Mouse (Mus musculus) MEL (cell line): ENCODE results near the gene Polr2c. TPM values are rescaled to one million over a fixed set of nuclear protein-coding genes. Genes with fewer than 3 reads are reported as not detected.

Experiments used
- DNase-seq: peaks from one replicate; pipeline ENCODE4 v3.0.0; 2011; ENCODE audit warnings: low read depth, low spot score
- H3K27ac ChIP-seq: 2 replicates; pipeline ENCODE4 v1.5.1; 2012; ENCODE audit warnings: low read depth, mild to moderate bottlenecking, control low read depth, low read length, moderate library complexity; ENCODE audit not compliant: control insufficient read depth
- H3K27me3 ChIP-seq, 2 experiments: fragments of 150-350 bp in 1 of 2; sonication (generic) in 1 of 2; 2 replicates each; pipeline ENCODE4 v1.6.1; 2012; ENCODE audit warnings: low read length in 2 of 2, mild to moderate bottlenecking in 2 of 2, improper control_type of control experiment in 1 of 2, moderate library complexity in 1 of 2; ENCODE audit not compliant: insufficient read depth in 2 of 2, control insufficient read depth in 1 of 2
- H3K36me3 ChIP-seq, 2 experiments: 2 replicates each; pipeline ENCODE4 v1.6.1; 2012 to 2014; ENCODE audit warnings: low read length in 2 of 2, improper control_type of control experiment in 1 of 2, inconsistent platforms in 1 of 2, mild to moderate bottlenecking in 1 of 2; ENCODE audit not compliant: insufficient read depth in 2 of 2, control insufficient read depth in 1 of 2
- H3K4me1 ChIP-seq, 2 experiments: fragments of 150-350 bp in 1 of 2; sonication (generic) in 1 of 2; 2 replicates each; pipeline ENCODE4 v1.6.1; 2012; ENCODE audit warnings: low read length in 2 of 2, improper control_type of control experiment in 1 of 2, mild to moderate bottlenecking in 1 of 2; ENCODE audit not compliant: insufficient read depth in 2 of 2, control insufficient read depth in 1 of 2
- H3K4me3 ChIP-seq, 2 experiments: fragments of 150-350 bp in 1 of 2; sonication (generic) in 1 of 2; 2 replicates each; pipeline ENCODE4 v1.5.1; 2012; ENCODE audit warnings: low read depth in 2 of 2, low read length in 2 of 2, mild to moderate bottlenecking in 2 of 2, moderate library complexity in 2 of 2, control low read depth in 1 of 2, improper control_type of control experiment in 1 of 2; ENCODE audit not compliant: control insufficient read depth in 1 of 2, insufficient read depth in 1 of 2
- H3K79me2 ChIP-seq: 2 replicates; pipeline ENCODE4 v1.6.1; 2012; ENCODE audit warnings: mild to moderate bottlenecking, low read length, moderate library complexity; ENCODE audit not compliant: control insufficient read depth, poor library complexity, insufficient read depth
- H3K9ac ChIP-seq: 2 replicates; pipeline ENCODE4 v1.6.1; 2012; ENCODE audit warnings: low read depth, mild to moderate bottlenecking, control low read depth, low read length, moderate library complexity; ENCODE audit not compliant: control insufficient read depth, poor library complexity, severe bottlenecking
- H3K9me3 ChIP-seq: fragments of 150-350 bp; sonication (generic); replicated peaks from 2 replicates; pipeline ENCODE4 v1.6.1; 2012; ENCODE audit warnings: mild to moderate bottlenecking, low read length, improper control_type of control experiment, moderate library complexity; ENCODE audit not compliant: insufficient read depth
- BHLHE40 ChIP-seq: IDR thresholded peaks from 2 replicates; pipeline ENCODE4 v1.6.1; 2012; ENCODE audit warnings: low read depth, mild to moderate bottlenecking, inconsistent platforms, low read length, improper control_type of control experiment, borderline replicate concordance
- CTCF ChIP-seq, 3 experiments: IDR thresholded peaks in 2 of 3; conservative IDR thresholded peaks in 1 of 3; 2 replicates each; pipeline ENCODE4 v1.5.1; 2011 to 2012; ENCODE audit warnings: low read length in 3 of 3, low read depth in 2 of 3, mild to moderate bottlenecking in 2 of 3, improper control_type of control experiment in 1 of 3, inconsistent platforms in 1 of 3, mixed read lengths in 1 of 3, moderate library complexity in 1 of 3; ENCODE audit not compliant: control insufficient read depth in 1 of 3, insufficient read depth in 1 of 3, poor library complexity in 1 of 3, severe bottlenecking in 1 of 3
- EP300 ChIP-seq, 2 experiments: IDR thresholded peaks; 2 replicates each; pipeline ENCODE4 v1.6.1; 2011; ENCODE audit warnings: improper control_type of control experiment in 2 of 2, low read length in 2 of 2, low read depth in 1 of 2, mild to moderate bottlenecking in 1 of 2
- ETS1 ChIP-seq: IDR thresholded peaks from 2 replicates; pipeline ENCODE4 v1.6.1; 2012; ENCODE audit warnings: low read depth, mild to moderate bottlenecking, inconsistent platforms, low read length, improper control_type of control experiment, moderate library complexity
- GATA1 ChIP-seq: IDR thresholded peaks from 2 replicates; pipeline ENCODE4 v1.6.1; 2011; ENCODE audit warnings: low read depth, low read length, improper control_type of control experiment
- HCFC1 ChIP-seq: IDR thresholded peaks from 2 replicates; pipeline ENCODE4 v1.6.1; 2012; ENCODE audit warnings: low read depth, mild to moderate bottlenecking, inconsistent platforms, low read length, improper control_type of control experiment, moderate library complexity
- JUND ChIP-seq: IDR thresholded peaks from 2 replicates; pipeline ENCODE4 v1.6.1; 2011; ENCODE audit warnings: low read depth, mild to moderate bottlenecking, improper control_type of control experiment, low read length
- KAT2A ChIP-seq: conservative IDR thresholded peaks from 2 replicates; pipeline ENCODE4 v1.6.1; 2012; ENCODE audit warnings: low read depth, low read length, improper control_type of control experiment, inconsistent platforms
- MAX ChIP-seq: IDR thresholded peaks from 2 replicates; pipeline ENCODE4 v1.6.1; 2011; ENCODE audit warnings: low read length, improper control_type of control experiment
- MAZ ChIP-seq: IDR thresholded peaks from 2 replicates; pipeline ENCODE4 v1.6.1; 2012; ENCODE audit warnings: low read depth, mild to moderate bottlenecking, inconsistent platforms, low read length, improper control_type of control experiment
- NELFE ChIP-seq: IDR thresholded peaks from 2 replicates; pipeline ENCODE4 v1.6.1; 2011; ENCODE audit warnings: low read depth, low read length, improper control_type of control experiment
- NRF1 ChIP-seq: IDR thresholded peaks from 2 replicates; pipeline ENCODE4 v1.6.1; 2014; ENCODE audit warnings: low read depth, mild to moderate bottlenecking, inconsistent platforms, low read length, improper control_type of control experiment, moderate library complexity; ENCODE audit not compliant: poor library complexity, insufficient read depth, severe bottlenecking
- POLR2A ChIP-seq, 2 experiments: IDR thresholded peaks; 2 replicates each; pipeline ENCODE4 v1.6.1; 2011 to 2012; ENCODE audit warnings: low read length in 2 of 2, mild to moderate bottlenecking in 2 of 2, control low read depth in 1 of 2, improper control_type of control experiment in 1 of 2, low read depth in 1 of 2, moderate library complexity in 1 of 2; ENCODE audit not compliant: control insufficient read depth in 1 of 2, insufficient read depth in 1 of 2, poor library complexity in 1 of 2
- POLR2AphosphoS2 ChIP-seq: IDR thresholded peaks from 2 replicates; pipeline ENCODE4 v1.6.1; 2011; ENCODE audit warnings: low read length, improper control_type of control experiment
- RCOR1 ChIP-seq: IDR thresholded peaks from 2 replicates; pipeline ENCODE4 v1.6.1; 2012; ENCODE audit warnings: low read depth, mild to moderate bottlenecking, inconsistent platforms, low read length, improper control_type of control experiment
- SMC3 ChIP-seq: IDR thresholded peaks from 2 replicates; pipeline ENCODE4 v1.6.1; 2011; ENCODE audit warnings: low read depth, low read length, improper control_type of control experiment
- TAL1 ChIP-seq: IDR thresholded peaks from 2 replicates; pipeline ENCODE4 v1.6.1; 2012; ENCODE audit warnings: mild to moderate bottlenecking, inconsistent platforms, low read length, moderate library complexity, mixed read lengths
- UBTF ChIP-seq: IDR thresholded peaks from 2 replicates; pipeline ENCODE4 v1.6.1; 2012; ENCODE audit warnings: low read depth, mild to moderate bottlenecking, inconsistent platforms, low read length, improper control_type of control experiment, moderate library complexity, borderline replicate concordance; ENCODE audit not compliant: insufficient read depth
- ZC3H11A ChIP-seq: IDR thresholded peaks from 2 replicates; pipeline ENCODE4 v1.6.1; 2012; ENCODE audit warnings: low read depth, mild to moderate bottlenecking, inconsistent platforms, low read length, improper control_type of control experiment
- polyA plus RNA-seq, 2 experiments: library from polyadenylated mRNA; stranded (reverse) in 1 of 2; unstranded in 1 of 2; fragments of >175 nt in 1 of 2; fragments of >200 nt in 1 of 2; gene quantifications; 2 replicates each; pipeline versions ENCODE4 v1.2.1 to v1.2.4; 2012; ENCODE audit warnings: low replicate concordance in 2 of 2, low read depth in 1 of 2; ENCODE audit not compliant: insufficient read length in 2 of 2, insufficient read depth in 1 of 2, missing spikeins in 1 of 2
- total RNA-seq: library from RNA; depleted of rRNA; stranded (reverse); fragments of 300-350 nt; gene quantifications from 2 replicates; pipeline ENCODE4 v1.2.3, GENCODE M21; 2012

The Polr2c gene
- total and polyA plus RNA-seq, 3 experiments = 92.5 to 181 (median 151) TPM

DNA sequence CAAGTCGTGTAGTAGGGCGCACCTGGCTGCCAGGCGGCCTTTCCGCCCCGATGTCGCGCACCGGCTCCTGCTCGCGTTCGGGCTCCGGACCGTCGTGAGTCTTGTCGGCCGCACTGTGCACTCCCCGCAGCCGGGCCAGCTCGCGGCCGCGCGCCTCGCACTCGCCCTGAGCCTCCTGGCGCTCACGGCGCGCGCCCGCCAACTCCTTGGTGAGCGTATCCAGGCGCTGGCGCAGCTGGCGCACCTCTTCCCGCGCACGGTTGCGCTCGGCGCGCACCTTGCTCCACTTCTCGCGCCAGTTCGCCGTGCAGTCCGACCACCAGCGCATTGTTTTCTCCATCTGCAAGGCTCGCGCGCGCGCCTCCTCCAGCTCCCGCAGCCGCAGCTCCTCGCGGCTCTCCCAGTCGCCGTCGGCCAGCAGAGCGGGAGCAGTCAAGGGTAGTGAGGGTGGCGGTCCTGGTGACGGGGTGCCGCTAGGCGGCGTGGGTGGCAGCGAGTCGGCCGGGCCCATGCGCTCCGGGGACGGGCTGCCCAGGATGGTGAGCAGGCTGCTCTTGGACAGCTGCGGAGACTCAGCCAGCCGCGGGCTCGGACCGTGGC lies 55.9 kb downstream of the Polr2c start:
- Histone ChIP-seq H3K9me3 (no peaks in the 10 kb centered on the region), H3K9ac (no peak overlapping the region), H3K36me3 (peaks cover 0 to 3% of the 10 kb centered on the region in 2 experiments; a peak in 2 of 4 replicates), H3K27me3 (peaks cover 0 to 2% of the 10 kb centered on the region in 2 experiments; a peak in 3 of 4 replicates), H3K79me2 (no peaks in the 10 kb centered on the region; the same call in 1 of the 2 replicates), H3K27ac (no peak overlapping the region), H3K4me3 (no peak overlapping the region), H3K4me1 (peaks cover 0 to 9% of the 10 kb centered on the region in 2 experiments; a peak in 2 of 4 replicates)
- DNase-seq = no peak
- TF ChIP-seq GATA1 (no peak), POLR2AphosphoS2 (no peak), MAX (no peak), POLR2A (IDR thresholded peaks at IDR 0.05; ENCODE audit: control insufficient read depth in 1 of 2, insufficient read depth in 1 of 2, low read depth in 1 of 2, low read length in 2 of 2, poor library complexity in 1 of 2) (peak in 1 of 2 experiments; percentile 17; a peak in 1 of 4 replicates), ETS1 (no peak), TAL1 (no peak), HCFC1 (no peak), EP300 (IDR thresholded peaks at IDR 0.05; ENCODE audit: low read depth in 1 of 2, low read length in 2 of 2) (no peak)

- H3K4me1 ChIP-seq = peaks cover 0 to 13% of the 10 kb centered on the region in 2 experiments; a peak in 2 of 4 replicates
- TF ChIP-seq MAX (no peak), POLR2AphosphoS2 (no peak), RCOR1 (no peak), UBTF (no peak), CTCF (IDR thresholded peaks at IDR 0.05 in 2 of 3, conservative IDR thresholded peaks at IDR 0.05 in 1 of 3; ENCODE audit: control insufficient read depth in 1 of 3, insufficient read depth in 1 of 3, low read depth in 2 of 3, low read length in 3 of 3, poor library complexity in 1 of 3, severe bottlenecking in 1 of 3) (no peak), MAZ (no peak), ZC3H11A (no peak), NRF1 (no peak), KAT2A (no peak), JUND (no peak), ETS1 (no peak), BHLHE40 (no peak), SMC3 (no peak), POLR2A (IDR thresholded peaks at IDR 0.05; ENCODE audit: control insufficient read depth in 1 of 2, insufficient read depth in 1 of 2, low read depth in 1 of 2, low read length in 2 of 2, poor library complexity in 1 of 2) (no peak), NELFE (no peak), EP300 (IDR thresholded peaks at IDR 0.05; ENCODE audit: low read depth in 1 of 2, low read length in 2 of 2) (no peak)
- H3K27ac ChIP-seq = no peak overlapping the region
- DNase-seq = no peak
- no peak overlapping the region for H3K9ac ChIP-seq
- no peaks in the 10 kb centered on the region; the same call in 1 of the 2 replicates for H3K79me2 ChIP-seq
- H3K36me3 ChIP-seq = peaks cover 0 to 7% of the 10 kb centered on the region in 2 experiments; a peak in 2 of 4 replicates
- H3K9me3 ChIP-seq = no peaks in the 10 kb centered on the region
- no peak overlapping the region for H3K4me3 ChIP-seq
- peaks cover 0 to 2% of the 10 kb centered on the region in 2 experiments; a peak in 3 of 4 replicates for H3K27me3 ChIP-seq
Measured at GRCm38 (mm10) chr8:94914256-94914655, 57.0 kb downstream of the Polr2c start.
